Mouse (Mus musculus) embryonic fibroblast, embryonic 13.5 days (primary cell): ENCODE measurements around the gene Rorb.

Source experiments
- CTCF ChIP-seq: IDR thresholded peaks from 2 replicates; pipeline ENCODE4 v1.5.1; 2011; ENCODE audit warnings: mild to moderate bottlenecking, control low read depth, low read length, moderate library complexity, borderline replicate concordance; ENCODE audit not compliant: insufficient read depth
- POLR2A ChIP-seq: IDR thresholded peaks from 2 replicates; pipeline ENCODE4 v1.6.1; 2011; ENCODE audit warnings: low read depth, mild to moderate bottlenecking, control low read depth, low read length, moderate library complexity

DNA sequence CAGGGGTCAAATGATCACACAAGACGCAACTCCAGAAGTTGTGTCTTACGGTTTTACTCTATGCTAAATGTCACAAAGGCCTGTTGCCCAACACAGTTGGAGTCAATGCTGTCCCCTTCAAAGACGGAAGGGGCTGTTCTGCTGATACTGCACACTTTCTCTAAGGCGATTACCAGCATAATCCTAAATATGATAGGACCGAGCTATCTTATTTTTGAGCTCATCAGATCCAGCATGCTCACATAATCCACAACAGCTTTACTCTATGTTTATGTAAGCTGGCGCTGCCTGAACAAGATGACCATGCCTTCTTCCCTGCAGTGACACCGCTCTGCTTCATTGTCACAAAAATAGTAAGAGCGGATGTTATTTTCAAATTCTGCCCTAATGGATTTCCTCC lies 112.0 kb downstream of the Rorb start:
- no peak for TF ChIP-seq POLR2A
- TF ChIP-seq CTCF = no peak
